Mouse (Mus musculus): ENCODE measurements around the gene M1ap.

The M1ap gene

DNA sequence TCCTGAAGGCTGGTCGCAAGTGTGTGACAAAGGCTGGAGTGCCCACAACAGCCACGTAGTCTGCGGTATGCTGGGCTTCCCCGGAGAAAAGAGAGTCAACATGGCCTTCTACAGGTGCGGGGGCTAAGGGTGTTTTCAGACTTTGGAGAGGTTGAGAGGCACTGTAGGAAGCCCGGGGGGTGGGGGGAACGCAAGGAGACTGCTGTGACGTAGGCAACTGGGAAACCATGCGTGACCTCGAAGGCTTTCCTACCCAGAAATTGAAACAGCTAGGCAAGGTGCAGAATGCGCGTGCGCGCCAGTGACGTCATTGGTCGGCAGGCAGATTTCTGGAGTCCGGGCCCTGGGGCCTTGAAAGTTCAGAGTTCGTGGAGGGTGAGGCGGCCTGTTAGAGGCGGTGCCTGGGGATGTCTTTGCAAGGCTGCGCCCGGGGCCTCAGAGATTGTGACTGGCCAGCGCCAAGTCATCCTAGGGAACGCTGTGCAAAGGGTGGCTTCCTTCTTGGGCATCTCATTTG, 91.9 kb downstream of the M1ap start:
- DNase-seq = peak; percentile 92 to 95

DNA sequence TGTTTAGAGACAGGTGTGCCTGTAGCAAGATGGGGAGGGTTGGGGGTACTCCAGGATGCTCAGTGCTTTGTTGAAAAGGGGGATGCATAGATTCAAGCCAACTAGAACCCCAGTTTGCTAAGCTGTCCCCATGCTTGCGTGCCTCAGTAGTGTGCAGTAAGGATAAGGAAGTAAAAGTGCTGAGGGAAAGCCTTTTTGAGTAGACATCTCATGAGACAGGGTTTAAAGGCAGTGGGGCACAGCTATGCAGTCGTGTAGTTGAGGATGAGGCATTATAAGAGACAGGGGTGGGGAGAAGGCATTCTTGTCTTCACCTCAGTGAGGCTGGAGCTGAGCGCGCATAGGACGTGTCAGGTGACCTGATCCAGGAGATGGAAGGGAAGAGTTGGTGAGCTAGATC, 93.9 kb downstream of the M1ap start:
- no peak for DNase-seq

DNA sequence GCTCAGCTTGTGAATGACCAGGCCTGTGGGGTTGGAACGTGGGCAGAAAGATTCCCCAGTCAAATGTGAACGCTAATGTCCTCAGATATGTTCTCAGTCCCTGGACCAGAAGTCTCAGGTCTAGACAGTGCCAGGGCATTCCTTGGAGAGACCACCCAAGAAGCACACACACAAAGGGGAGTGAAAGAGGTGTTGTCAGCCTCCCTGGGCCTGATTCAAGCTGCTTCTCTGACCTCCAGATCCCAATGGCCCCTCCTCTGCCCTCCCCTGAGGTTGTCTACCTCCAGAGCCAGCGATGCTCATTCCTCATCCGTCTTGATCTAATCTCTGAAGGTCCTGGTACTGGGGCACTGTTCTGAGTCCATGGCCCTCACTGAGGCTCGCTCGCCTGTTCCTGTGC, 96.9 kb downstream of the M1ap start:
- peak in 1 of 2 experiments; percentile 22 for DNase-seq

DNA sequence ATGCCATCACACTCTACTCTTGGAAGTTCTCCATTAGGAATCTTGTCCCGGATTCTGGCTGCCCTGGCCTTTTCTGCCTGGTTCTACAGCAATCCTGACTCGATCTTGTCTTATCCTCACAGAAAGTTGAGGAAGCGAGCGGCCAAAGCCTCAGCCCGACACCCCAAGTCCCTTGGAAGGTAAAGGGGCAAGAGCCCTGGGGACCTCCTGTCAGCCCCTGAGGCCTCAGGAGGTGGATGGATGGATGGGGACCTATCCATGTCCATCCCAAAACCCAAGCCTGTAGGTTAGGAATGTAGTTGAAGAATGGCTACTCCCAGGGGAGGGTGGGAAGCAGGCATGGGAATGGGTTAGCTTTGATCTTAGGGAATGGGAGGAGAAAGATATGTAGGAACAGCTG, 97.3 kb downstream of the M1ap start:
- no peak for DNase-seq

DNA sequence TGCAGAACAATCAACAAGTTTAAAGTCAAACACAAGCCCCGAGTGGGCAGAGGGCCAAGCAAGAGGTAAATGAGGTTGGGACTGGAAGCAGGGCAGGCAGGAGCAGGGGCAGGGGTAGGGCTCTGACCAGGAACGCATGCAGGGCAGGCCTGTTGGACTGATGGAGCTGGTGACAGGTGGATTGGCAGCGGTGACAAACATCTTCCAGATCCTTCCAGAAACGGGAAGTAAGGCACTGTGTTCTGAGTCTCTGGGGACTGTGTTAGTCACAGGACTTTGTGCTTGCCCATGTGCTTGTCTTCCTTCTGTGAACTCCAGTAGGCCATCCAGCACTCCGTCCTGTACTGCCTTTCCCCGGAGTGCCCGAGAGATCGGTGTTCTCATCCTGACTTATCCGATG, 98.0 kb downstream of the M1ap start:
- DNase-seq = peak in 1 of 2 experiments; percentile 19

DNA sequence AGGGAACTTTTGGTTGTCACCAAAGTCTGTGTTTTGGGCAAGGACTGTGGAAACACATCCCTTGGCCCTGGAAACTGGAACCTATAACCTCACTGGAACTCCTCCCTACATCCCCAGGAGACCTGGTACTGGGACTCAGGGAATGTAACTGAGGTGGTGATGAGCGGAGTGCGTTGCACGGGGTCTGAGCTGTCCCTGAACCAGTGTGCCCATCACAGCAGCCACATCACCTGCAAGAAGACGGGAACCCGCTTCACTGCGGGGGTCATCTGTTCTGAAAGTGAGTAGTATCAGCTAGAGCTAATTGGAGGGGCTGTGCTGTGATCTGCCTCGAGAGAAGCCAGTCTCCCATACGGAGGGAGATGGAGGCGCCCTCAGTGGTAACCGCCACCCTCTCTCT, 102.7 kb downstream of the M1ap start:
- DNase-seq = no peak

DNA sequence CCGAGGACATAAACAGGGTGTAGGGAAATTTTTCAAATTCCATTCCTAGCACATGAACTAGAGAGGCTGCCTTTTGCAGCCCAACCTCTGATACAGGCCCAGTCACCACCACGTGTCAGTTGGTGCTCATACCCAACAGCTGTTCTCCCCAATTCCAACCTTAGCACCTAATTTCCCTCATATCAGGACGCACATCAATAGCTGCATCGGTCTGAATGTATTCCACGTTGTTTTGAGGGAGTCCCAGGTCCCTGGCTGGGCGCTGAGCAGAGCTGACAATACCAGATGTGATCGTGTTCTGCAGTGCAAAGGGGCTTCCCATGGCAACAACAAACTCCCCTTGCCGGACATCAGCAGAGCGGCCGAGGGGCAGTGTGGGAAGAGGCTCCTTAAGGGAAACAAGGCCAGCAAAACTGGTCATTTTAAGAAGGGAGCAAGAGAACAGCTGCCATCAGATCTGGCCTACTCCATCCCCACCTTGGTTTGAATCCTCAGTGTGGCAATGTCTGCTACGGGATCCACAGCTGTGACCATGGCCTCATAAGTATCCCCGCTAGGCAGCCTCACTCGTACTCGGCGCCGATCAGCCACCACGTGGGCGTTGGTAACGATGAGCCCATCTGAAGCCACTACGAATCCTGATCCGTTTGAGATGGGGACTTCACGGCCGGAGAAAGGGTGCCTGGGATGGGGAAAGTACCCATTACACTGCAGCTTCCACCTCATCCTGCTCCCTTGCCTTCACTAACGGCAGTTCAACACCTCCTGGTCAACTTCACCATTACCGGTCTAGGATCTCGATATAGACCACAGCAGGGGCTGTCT, 106.6 kb downstream of the M1ap start:
- DNase-seq = peak; percentile 43 to 45

DNA sequence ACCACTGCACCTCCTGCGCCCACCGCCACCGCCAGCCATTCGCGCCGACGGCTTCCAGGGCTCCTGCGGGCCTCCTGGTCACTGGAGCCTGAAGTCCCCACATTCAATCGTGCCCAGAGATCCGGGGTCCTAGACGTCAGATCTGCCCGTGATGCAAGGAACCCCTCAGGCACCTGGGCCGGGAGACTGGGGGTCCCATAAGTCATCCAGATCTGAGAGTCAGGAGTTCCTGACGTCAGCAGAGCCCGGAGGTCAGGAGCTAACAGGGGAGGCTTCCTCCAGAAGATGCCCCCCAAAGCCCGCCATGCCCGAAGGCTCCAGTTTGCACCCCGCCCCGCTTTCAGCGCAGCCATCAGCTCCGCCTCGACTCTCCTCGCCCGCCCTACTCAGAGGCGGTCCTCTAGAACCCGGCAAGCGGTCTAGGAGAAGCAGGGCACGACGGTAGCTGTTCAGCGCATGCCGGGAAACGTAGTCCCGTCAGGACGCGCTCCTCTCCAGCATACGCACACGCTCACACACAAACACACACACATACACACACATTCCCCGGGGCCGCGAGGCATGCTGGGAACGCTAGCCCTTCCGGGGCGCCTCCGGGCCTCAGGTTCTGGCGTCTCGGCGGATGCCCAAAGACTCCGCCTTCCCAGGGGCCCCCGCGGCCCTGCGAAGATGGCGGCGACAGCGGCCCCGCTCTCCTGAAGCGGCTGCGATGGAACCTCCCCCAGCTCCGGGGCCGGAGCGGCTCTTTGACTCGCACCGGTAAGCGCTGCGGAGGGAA, 107.6 kb downstream of the M1ap start, which contains the start of gene Aup1:
Gene Aup1, plus strand, starts transcription at position 448 of the 778 bp plus-strand sequence.
- peak; percentile 97 to 98 for DNase-seq

DNA sequence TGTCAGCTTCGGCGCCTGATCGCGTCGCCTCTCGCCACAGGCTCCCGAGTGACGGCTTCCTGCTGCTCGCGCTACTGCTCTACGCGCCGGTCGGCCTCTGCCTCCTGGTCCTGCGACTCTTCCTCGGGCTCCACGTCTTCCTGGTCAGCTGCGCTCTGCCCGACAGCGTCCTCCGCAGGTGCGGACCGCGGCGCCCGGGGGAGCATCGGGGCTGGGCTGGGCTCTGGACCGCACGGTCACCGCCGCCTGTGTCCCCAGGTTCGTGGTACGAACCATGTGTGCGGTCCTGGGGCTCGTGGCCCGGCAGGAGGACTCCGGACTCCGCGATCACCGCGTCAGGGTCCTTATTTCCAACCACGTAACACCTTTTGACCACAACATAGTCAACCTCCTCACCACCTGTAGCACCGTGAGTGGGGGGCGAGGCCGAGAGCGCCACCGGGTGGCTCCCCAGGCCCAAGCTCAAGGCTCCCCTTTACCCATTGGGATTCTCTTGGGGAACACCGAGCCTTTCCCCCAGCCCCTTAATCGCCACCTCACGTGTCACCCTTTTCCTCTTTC, 108.2 kb downstream of the M1ap start, which contains the start of gene Htra2:
Gene Htra2, minus strand, starts transcription at position 403 of the 561 bp plus-strand sequence.
- DNase-seq = no peak

DNA sequence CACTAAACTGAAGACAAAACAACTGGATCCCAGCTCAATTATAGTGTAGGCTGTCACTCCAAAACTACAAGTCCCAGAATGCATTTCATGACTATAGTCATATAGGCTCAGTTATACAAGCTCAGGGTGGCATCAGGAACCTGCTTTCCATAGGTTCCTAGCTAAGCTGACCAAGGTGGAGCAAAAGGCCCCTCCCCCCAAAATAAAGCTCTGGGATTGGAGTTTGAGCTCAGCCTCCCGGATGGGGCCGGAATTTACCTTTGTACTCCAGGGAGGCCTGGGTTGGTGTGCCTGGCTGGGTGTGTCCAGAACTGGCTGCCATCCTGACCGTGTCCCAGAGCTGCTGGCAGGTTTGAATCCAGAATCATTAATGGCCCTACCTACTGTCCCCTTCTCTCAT, 111.1 kb downstream of the M1ap start, which contains the start of gene Dqx1:
Gene Dqx1, plus strand, starts transcription at position 55 of the 400 bp plus-strand sequence.
- peak; percentile 21 to 48 for DNase-seq

DNA sequence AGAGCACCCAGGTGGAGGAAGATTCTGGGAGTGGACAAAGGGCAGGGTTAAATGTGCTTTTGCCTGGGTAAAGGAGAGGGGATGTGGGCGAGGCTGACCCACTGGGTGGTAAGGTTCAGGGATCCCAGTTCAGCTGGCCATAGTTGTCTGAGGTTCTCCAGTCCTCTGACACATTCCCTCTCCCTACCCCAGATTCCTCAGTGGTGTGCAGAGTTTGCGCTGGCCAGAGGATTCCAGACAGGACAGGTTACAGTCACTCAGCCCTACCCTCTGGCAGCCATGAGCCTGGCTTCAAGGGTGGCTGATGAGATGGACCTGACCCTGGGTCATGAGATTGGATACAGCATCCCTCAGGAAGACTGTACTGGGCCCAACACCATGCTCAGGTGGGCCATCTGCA, 112.0 kb downstream of the M1ap start:
- DNase-seq = no peak

DNA sequence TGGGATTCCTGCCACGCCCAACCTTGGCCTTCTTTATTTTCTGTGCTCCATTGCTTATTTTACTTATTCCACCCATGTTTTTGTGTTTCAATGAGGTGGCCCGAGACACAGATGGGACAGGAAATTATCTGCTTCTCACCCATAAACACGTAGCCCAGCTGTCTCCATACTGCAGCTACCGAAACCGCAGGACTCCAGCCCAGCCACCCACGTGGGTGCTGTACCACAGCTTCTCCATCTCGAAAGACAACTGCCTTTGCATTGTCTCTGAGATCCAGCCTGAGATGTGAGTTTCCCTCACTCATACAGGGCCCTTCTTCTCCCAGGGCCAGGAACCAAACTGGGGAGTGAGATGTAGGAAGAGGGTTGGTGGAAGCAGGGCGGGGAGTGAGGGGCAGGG, 119.3 kb downstream of the M1ap start:
- no peak for DNase-seq

DNA sequence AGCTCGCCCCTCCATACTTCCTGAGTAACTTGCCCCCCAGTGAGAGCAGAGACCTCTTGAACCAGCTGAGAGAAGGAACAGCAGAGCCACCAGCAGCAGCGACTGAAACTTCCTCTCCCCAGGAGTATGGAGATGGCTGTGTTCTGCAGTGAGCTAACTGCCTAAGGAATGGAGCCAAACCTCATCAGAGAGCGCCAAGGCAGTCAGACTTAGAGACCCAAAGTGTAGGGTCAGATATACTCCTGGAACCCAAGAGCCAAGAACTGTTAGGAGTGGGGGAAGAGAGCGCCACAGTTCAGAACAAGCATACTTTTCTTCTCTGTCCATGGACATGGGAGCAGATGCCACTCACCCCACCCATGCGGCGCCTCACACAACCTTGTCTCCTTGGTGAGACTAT, 119.7 kb downstream of the M1ap start:
- no peak for DNase-seq

DNA sequence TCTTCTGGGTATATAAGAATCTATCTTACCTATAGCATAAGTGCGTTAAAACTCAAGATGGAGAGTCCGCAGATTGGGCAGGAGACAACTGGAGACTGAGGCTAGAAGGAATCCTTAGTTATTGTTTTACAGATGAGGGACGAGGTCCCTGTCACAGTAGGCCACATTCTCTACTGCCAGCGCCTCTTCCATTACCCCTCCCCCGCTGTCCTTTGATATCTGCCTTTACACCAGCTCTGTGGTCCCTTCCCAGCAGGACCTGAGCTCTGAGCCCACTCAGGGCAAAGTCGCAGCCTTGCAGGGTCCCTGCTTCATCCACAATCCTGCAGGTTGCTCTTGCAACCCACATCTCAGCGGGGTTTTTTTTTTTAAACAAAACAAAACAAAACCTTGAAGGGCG, 121.5 kb downstream of the M1ap start:
- no peak for DNase-seq

DNA sequence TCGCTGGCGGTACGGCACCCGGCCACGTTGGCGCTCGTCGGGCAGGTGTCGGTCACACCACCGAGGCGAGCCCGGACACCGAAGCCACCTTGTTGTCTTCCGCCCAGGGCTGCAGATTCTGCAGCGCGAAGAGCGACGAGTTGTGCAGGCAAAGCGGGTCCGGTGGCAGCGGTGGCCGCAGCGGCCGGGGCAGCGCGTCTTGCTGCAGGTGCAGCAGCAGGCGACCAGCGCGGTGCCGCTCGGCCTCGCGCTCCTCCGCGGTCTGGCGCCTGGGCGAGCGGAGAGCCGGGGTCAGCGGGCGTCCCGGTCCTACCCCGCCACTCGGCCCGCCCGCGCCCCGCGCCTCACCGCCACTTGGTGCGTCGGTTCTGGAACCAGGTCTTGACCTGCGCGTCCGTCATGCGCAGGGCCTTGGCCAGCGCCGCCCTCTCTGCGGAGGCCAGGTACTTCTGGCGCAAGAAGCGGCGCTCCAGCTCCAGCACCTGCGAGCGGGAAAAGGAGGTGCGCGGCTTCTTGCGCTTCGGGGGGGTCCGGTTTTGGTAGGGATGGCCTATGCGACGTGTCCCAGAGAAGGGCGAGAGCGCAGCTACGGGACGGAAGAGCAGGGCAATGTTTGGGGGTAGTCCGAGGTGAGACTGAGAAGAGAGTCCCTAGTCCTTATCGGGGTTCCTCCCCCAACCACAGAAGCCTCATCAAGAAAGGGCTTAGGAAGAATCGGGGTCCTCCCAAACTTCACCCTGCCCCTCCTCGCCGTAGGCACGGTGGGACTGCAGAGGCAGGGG, 122.2 kb downstream of the M1ap start:
- peak in 1 of 2 experiments; percentile 17 for DNase-seq

DNA sequence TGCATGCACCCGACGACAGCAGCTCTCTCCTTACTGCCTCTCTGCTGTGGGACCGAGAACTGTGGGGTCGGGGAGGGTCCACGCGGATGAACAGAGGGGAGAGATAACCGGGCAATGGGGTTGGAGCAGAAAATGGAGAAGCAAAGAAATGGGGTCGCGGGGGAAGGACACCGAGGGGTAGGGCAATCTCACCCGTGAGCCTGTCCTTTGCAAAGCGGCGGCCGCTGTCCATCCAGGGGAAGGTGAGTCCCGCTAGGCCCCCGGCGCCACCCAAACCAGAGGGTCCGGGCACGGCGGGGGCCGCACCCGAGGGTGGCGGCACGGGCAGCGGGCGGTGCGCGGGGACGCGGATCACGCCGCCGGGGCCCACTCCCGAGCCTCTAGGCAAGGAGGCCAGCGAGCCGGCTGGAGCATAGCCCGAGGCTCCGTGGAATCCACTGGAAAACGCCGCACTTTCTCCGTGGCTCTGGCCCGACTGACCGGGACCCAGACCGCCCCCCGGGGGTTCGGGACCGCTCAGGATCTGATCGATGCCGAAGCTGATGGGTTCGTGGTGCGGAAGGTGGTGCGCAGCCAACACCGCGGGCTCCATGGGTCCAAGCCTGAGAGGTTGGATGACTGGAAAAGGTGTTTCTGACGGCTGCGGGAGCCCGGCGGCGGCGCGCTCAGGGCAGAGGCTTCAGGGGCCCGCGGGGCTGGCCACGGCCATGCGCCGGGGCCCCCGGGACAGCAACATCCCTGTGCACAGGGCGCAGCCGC, 123.0 kb downstream of the M1ap start:
- DNase-seq = peak in 1 of 2 experiments; percentile 24

DNA sequence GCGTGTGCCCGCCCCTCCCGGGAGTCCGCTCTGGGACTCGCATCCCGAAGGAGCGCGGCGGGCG, 123.4 kb downstream of the M1ap start, which contains the start of gene Tlx2:
Gene Tlx2, minus strand, starts transcription at position 47 of the 64 bp plus-strand sequence.
- no peak for DNase-seq

DNA sequence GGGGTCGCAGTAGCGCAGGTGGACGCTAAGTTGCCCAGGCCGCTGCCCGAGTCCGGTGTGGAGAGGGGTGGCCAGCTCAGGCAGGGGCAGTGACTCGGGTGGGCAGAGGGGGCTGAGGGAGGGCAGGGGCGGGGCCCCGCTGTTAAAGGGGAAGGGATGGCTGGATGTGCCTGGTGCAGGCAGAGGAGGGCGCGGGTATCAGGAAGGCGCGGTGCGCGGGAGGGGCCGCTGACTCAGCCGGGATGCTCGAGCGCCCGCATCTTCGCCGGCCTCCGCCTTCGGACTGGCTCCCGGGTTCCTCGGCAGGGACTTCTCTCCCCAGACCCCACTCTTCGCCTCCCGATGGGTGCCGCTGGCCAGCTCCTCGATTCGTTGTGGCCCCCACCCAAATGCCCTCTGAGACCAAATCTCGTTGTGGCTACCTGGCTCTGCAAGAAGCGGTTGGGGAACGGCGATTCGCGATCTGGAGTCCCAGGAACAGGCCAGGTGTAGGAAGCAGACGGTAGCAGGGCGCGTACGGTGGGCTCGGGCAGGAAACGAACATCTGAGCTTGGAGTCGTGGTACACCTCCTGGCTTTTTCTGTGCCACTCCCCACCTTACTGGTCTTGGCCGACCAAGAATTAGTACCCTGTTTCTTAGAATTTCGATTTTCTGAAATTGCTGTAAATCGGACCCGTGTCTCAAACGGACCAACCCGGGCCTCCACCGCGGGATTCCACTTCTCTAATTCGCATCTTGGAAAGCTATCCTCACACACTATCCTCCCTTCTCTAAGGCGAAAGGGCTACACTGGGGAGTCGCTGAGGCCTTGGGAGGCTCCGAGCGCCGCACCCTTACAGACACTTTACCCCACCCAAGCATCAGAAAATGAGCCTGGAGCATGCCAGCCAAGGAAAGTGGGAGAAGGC, 123.9 kb downstream of the M1ap start:
- DNase-seq = peak in 1 of 2 experiments; percentile 60

DNA sequence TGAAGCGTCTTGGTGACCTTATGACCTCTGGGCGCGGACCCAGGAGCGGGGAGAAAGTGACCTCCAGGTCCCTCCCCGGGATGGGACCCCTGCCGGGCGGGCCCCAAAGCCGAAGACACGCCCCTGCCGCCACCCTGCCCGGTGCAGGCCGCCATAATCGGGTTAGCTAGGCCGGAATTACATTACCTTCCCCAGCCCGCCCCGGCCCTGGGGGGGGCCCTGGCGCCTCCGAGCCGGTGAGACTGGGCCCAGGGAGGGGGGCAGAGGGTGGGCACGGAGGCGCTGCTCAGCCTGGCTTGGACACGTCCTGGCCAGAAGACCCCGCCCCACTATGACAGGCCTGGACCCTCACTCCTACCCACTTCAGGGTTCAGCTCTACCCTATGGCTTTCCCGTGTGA, 124.5 kb downstream of the M1ap start:
- no peak for DNase-seq

DNA sequence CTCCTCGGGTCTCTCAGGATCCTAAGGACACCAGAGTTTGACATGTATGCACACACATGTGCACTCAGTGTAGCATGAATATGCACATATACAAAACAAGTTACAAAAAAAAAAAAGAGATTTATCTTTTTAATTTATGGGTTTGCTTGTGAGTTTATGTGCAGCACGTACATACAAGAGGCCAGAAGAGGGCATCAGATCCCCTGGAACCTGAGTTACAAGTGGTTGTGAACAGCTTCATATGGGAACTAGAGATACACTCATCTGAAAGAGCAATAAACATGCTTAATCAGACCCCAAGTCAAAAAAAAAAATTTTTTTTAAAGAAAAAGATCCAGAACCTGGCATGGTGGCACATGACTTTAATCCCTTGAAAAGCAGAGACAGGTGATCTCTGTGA, 128.3 kb downstream of the M1ap start:
- DNase-seq = no peak

DNA sequence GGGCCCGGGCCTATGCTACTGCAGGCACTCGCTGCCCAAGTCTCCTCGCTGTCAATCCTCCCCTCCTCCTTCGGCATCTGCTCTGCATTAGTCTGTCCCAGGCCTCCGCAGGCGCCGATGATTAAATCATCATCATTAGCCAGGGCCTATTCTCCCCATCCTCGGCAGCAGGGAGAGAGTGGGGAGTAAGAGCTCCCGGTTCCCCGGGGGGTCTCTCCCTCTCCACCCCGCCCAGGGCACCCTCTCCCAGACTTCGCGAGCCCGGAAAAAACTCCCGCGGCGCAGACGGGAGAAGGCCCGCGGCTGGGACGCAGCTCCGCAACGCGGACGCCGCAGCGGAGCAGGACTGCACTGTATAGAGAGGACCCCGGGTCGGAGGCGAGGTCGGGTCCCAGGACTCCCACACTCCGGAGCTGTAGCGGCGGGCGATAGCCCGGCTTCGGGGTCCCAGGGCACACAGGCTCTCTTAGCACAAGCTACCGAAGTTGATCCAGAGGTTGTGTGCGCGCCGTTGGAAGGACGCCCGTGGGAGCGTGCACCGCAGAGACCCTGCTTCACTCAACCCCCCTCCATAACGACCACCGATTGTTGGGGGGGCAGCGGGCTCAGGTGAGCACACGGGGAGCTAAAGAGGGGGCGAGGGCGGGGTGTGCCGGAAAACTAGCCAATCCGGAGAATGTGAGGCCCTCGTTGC, 131.1 kb downstream of the M1ap start, which contains the start of gene Pcgf1:
Gene Pcgf1, plus strand, starts transcription at position 240 of the 694 bp plus-strand sequence.
- DNase-seq = no peak

Data from lung, postnatal 4 days (tissue).